Mouse (Mus musculus) cortical plate, adult 2 months (tissue): ENCODE results near the gene Sspo. TPM values are rescaled to one million over a fixed set of nuclear protein-coding genes. Genes with fewer than 3 reads are reported as not detected.

ENCODE experiments used
- H3K27ac ChIP-seq: fragments of 200-500 bp; 2 replicates; pipeline ENCODE4 v1.5.1; 2012; ENCODE audit warnings: low read length, control low read depth, inconsistent platforms; ENCODE audit not compliant: insufficient read depth
- H3K4me1 ChIP-seq: fragments of 200-500 bp; 2 replicates; pipeline ENCODE4 v1.6.1; 2011; ENCODE audit warnings: low read length; ENCODE audit not compliant: control insufficient read depth, insufficient read depth
- H3K4me3 ChIP-seq: fragments of 200-500 bp; 2 replicates; pipeline ENCODE4 v1.5.1; 2011; ENCODE audit warnings: mild to moderate bottlenecking, low read length, control low read depth; ENCODE audit not compliant: insufficient read depth
- CTCF ChIP-seq: fragments of 200-500 bp; IDR thresholded peaks from 2 replicates; pipeline ENCODE4 v1.5.1; 2011; ENCODE audit warnings: mild to moderate bottlenecking, control low read depth, low read length; ENCODE audit not compliant: insufficient read depth; ENCODE audit errors: extremely low read depth
- POLR2A ChIP-seq: fragments of 200-500 bp; IDR thresholded peaks from 2 replicates; pipeline ENCODE4 v1.6.1; 2011; ENCODE audit warnings: mild to moderate bottlenecking, low read length, control low read depth; ENCODE audit not compliant: insufficient read depth; ENCODE audit errors: extremely low read depth
- polyA plus RNA-seq: library from polyadenylated mRNA; depleted of rRNA; stranded (reverse); fragments of >200 nt; gene quantifications from 2 replicates; pipeline ENCODE4 v1.2.3, GENCODE M21; 2012

Sspo gene
- polyA plus RNA-seq, 1 experiment, result 4.1 TPM

GRCm38 (mm10) chr6:48435111-48435510 lies 12.9 kb upstream of the Sspo start:
- TF ChIP-seq CTCF (no peak), POLR2A (no peak)
- Histone ChIP-seq H3K4me3 (no peak overlapping the region), H3K27ac (no peak overlapping the region), H3K4me1 (peaks cover 2% of the 10 kb centered on the region; the same call in 1 of the 2 replicates)

- TF ChIP-seq POLR2A (no peak), CTCF (no peak)
- 0 out of 2 replicates have a peak overlapping the region, but pooled peaks have one; percentile 8 for H3K27ac ChIP-seq
- peaks cover 2% of the 10 kb centered on the region; the same call in 1 of the 2 replicates for H3K4me1 ChIP-seq
- H3K4me3 ChIP-seq, result no peak overlapping the region
Observed at GRCm38 (mm10) chr6:48435706-48436349, 12.2 kb upstream of the Sspo start.

- peaks cover 2% of the 10 kb centered on the region; the same call in 1 of the 2 replicates for H3K4me1 ChIP-seq
- H3K4me3 ChIP-seq, result no peak overlapping the region
- H3K27ac ChIP-seq, result no peak overlapping the region
- no peak for TF ChIP-seq POLR2A
- TF ChIP-seq CTCF, result no peak
Observed at GRCm38 (mm10) chr6:48437679-48438376, 10.2 kb upstream of the Sspo start.

GRCm38 (mm10) chr6:48438475-48439125 lies 9.4 kb upstream of the Sspo start:
- no peak overlapping the region for H3K4me3 ChIP-seq
- H3K4me1 ChIP-seq, result peaks cover 2% of the 10 kb centered on the region; the same call in 1 of the 2 replicates
- no peak overlapping the region for H3K27ac ChIP-seq
- TF ChIP-seq CTCF, result no peak
- no peak for TF ChIP-seq POLR2A

- no peak overlapping the region for H3K4me3 ChIP-seq
- TF ChIP-seq CTCF (no peak), POLR2A (no peak)
- H3K4me1 ChIP-seq, result peaks cover 2% of the 10 kb centered on the region; the same call in 1 of the 2 replicates
- H3K27ac ChIP-seq, result no peak overlapping the region
Observed at GRCm38 (mm10) chr6:48439654-48440053, 8.4 kb upstream of the Sspo start.

- TF ChIP-seq CTCF (no peak), POLR2A (no peak)
- Histone ChIP-seq H3K27ac (no peak overlapping the region), H3K4me1 (peaks cover 2% of the 10 kb centered on the region; the same call in 1 of the 2 replicates), H3K4me3 (no peak overlapping the region)
Observed at GRCm38 (mm10) chr6:48440306-48441014, 7.6 kb upstream of the Sspo start.

GRCm38 (mm10) chr6:48443592-48444309 lies 4.3 kb upstream of the Sspo start:
- Histone ChIP-seq H3K27ac (peak overlapping the region; percentile 27), H3K4me3 (peak overlapping the region; percentile 70), H3K4me1 (no peaks in the 10 kb centered on the region)
- TF ChIP-seq CTCF (no peak), POLR2A (no peak)

GRCm38 (mm10) chr6:48444310-48445180 lies 3.5 kb upstream of the Sspo start:
- Histone ChIP-seq H3K27ac (peak overlapping the region; percentile 4; the same call in 1 of the 2 replicates), H3K4me3 (peak overlapping the region; percentile 70), H3K4me1 (no peaks in the 10 kb centered on the region)
- no peak for TF ChIP-seq CTCF
- no peak for TF ChIP-seq POLR2A
